Mouse (Mus musculus): Measurements from ENCODE around the gene Polr3f. TPM values are rescaled to one million over a fixed set of nuclear protein-coding genes. Genes with fewer than 3 reads are reported as not detected.
A peak's percentile ranks its signal among the peaks of the same experiment; 100 is the strongest.

The Polr3f gene
- polyA plus RNA-seq, 1 experiment from 2014 or later, result 20.8 TPM

GRCm38 (mm10) chr2:144550529-144550928 is 23.0 kb downstream of the Polr3f start, which contains the start of gene Rbbp9:
Gene Rbbp9 (minus strand): TSS chr2:144550869.
- Histone ChIP-seq H3K4me2 (peak within 1 kb of the TSS; percentile 66), H3K4me1 (ENCODE audit: control insufficient read depth, insufficient read depth, low read length) (peaks cover 2% of the 10 kb centered on the region; the same call in 1 of the 2 replicates), H3K9ac (ENCODE audit: low read depth, low read length) (peak within 1 kb of the TSS; percentile 88), H3K36me3 (ENCODE audit: control insufficient read depth, insufficient read depth, low read length) (no peaks in the 10 kb centered on the region; the same call in 1 of the 2 replicates), H3K4me3 (ENCODE audit: low read depth, low read length) (peak within 1 kb of the TSS; percentile 74), H3K27me3 (ENCODE audit: control insufficient read depth, insufficient read depth, low read length) (no peaks in the 10 kb centered on the region), H3K27ac (ENCODE audit: low read depth, low read length) (no peak within 1 kb of the TSS; the same call in 1 of the 2 replicates), H3K9me3 (replicated peaks; ENCODE audit: control insufficient read depth, low read length) (no peaks in the 10 kb centered on the region)
- ATAC-seq (replicated peaks; ENCODE audit: insufficient number of reproducible peaks, low FRiP score, low TSS enrichment), result peak; percentile 88
- WGBS (ENCODE audit: insufficient replicate concordance), result under 1% methylated on average over 17 of the region's 17 CpGs

GRCm38 (mm10) chr2:144553905-144554304 is 26.4 kb downstream of the Polr3f start:
- ATAC-seq (replicated peaks; ENCODE audit: insufficient number of reproducible peaks, low FRiP score, low TSS enrichment), result no peak
- WGBS (ENCODE audit: insufficient replicate concordance), result 89% methylated on average over 3 of the region's 3 CpGs
- no peaks in the 10 kb centered on the region for H3K27me3 ChIP-seq (ENCODE audit: control insufficient read depth, insufficient read depth, low read length)

GRCm38 (mm10) chr2:144555286-144555819 is 27.8 kb downstream of the Polr3f start:
- H3K9me3 ChIP-seq (replicated peaks; ENCODE audit: control insufficient read depth, low read length), result no peaks in the 10 kb centered on the region
- no peaks in the 10 kb centered on the region; the same call in 1 of the 2 replicates for H3K36me3 ChIP-seq (ENCODE audit: control insufficient read depth, insufficient read depth, low read length)
- peaks cover 6% of the 10 kb centered on the region; the same call in 1 of the 2 replicates for H3K4me1 ChIP-seq (ENCODE audit: control insufficient read depth, insufficient read depth, low read length)
- no peak for ATAC-seq (replicated peaks; ENCODE audit: insufficient number of reproducible peaks, low FRiP score, low TSS enrichment)
- 2% methylated on average over 14 of the region's 14 CpGs for WGBS (ENCODE audit: insufficient replicate concordance)
- peak overlapping the region; percentile 95 for H3K27ac ChIP-seq (ENCODE audit: low read depth, low read length)
- no peaks in the 10 kb centered on the region for H3K27me3 ChIP-seq (ENCODE audit: control insufficient read depth, insufficient read depth, low read length)
- H3K4me3 ChIP-seq (ENCODE audit: low read depth, low read length), result peak overlapping the region; percentile 86
- peak overlapping the region; percentile 87 for H3K9ac ChIP-seq (ENCODE audit: low read depth, low read length)
- peak overlapping the region; percentile 69 for H3K4me2 ChIP-seq

More at GRCm38 (mm10) chr2:144553905-144554304, 26.4 kb downstream of the Polr3f start:
- Histone ChIP-seq H3K4me3 (ENCODE audit: low read depth, low read length) (no peak overlapping the region), H3K9ac (ENCODE audit: low read depth, low read length) (no peak overlapping the region), H3K27ac (ENCODE audit: low read depth, low read length) (no peak overlapping the region), H3K4me1 (ENCODE audit: control insufficient read depth, insufficient read depth, low read length) (peaks cover 6% of the 10 kb centered on the region; the same call in 1 of the 2 replicates), H3K36me3 (ENCODE audit: control insufficient read depth, insufficient read depth, low read length) (no peaks in the 10 kb centered on the region), H3K4me2 (no peak overlapping the region), H3K9me3 (replicated peaks; ENCODE audit: control insufficient read depth, low read length) (no peaks in the 10 kb centered on the region)

GRCm38 (mm10) chr2:144555820-144556552 is 28.5 kb downstream of the Polr3f start, which contains the start of gene Sec23b:
Gene Sec23b (plus strand): TSS chr2:144556229.
- Histone ChIP-seq H3K4me1 (ENCODE audit: control insufficient read depth, insufficient read depth, low read length) (peaks cover 6% of the 10 kb centered on the region; the same call in 1 of the 2 replicates), H3K9ac (ENCODE audit: low read depth, low read length) (peak within 1 kb of the TSS; percentile 87), H3K27me3 (ENCODE audit: control insufficient read depth, insufficient read depth, low read length) (no peaks in the 10 kb centered on the region), H3K4me3 (ENCODE audit: low read depth, low read length) (peak within 1 kb of the TSS; percentile 86), H3K4me2 (peak within 1 kb of the TSS; percentile 76), H3K27ac (ENCODE audit: low read depth, low read length) (peak within 1 kb of the TSS; percentile 95), H3K9me3 (replicated peaks; ENCODE audit: control insufficient read depth, low read length) (no peaks in the 10 kb centered on the region), H3K36me3 (ENCODE audit: control insufficient read depth, insufficient read depth, low read length) (no peaks in the 10 kb centered on the region; the same call in 1 of the 2 replicates)
- ATAC-seq (replicated peaks; ENCODE audit: insufficient number of reproducible peaks, low FRiP score, low TSS enrichment), result peak; percentile 97
- WGBS (ENCODE audit: insufficient replicate concordance), result under 1% methylated on average over 44 of the region's 44 CpGs

- WGBS (ENCODE audit: insufficient replicate concordance), result 75% methylated on average over 4 of the region's 4 CpGs
- Histone ChIP-seq H3K4me3 (ENCODE audit: low read depth, low read length) (no peak overlapping the region), H3K27ac (ENCODE audit: low read depth, low read length) (no peak overlapping the region), H3K4me2 (no peak overlapping the region), H3K9me3 (replicated peaks; ENCODE audit: control insufficient read depth, low read length) (no peaks in the 10 kb centered on the region), H3K4me1 (ENCODE audit: control insufficient read depth, insufficient read depth, low read length) (no peaks in the 10 kb centered on the region), H3K27me3 (ENCODE audit: control insufficient read depth, insufficient read depth, low read length) (no peaks in the 10 kb centered on the region), H3K36me3 (ENCODE audit: control insufficient read depth, insufficient read depth, low read length) (peaks cover 35% of the 10 kb centered on the region), H3K9ac (ENCODE audit: low read depth, low read length) (no peak overlapping the region)
- ATAC-seq (replicated peaks; ENCODE audit: insufficient number of reproducible peaks, low FRiP score, low TSS enrichment), result no peak
These were observed 61.2 kb downstream of the Polr3f start for GRCm38 (mm10) chr2:144588723-144589122.

Other genes starting within 250 kb of the Polr3f start
- gene Ovol2, start 195.6 kb upstream of the Polr3f start, polyA plus RNA-seq (2014; fragmentation: Nextera tagmentation; extraction: Ambion mirVana), result 0.10 TPM in 1 of 2 replicates, not detected in the other
- 25.0 and 30.8 TPM in 2 replicates for gene Kat14, start 158.7 kb upstream of the Polr3f start, polyA plus RNA-seq (2014; fragmentation: Nextera tagmentation; extraction: Ambion mirVana)
- 2.3 TPM in 1 of 2 replicates, not detected in the other for gene Pet117, start 158.7 kb upstream of the Polr3f start, polyA plus RNA-seq (2014; fragmentation: Nextera tagmentation; extraction: Ambion mirVana)
- 0.63 and 0.77 TPM in 2 replicates for gene Dzank1, start 304 bp upstream of the Polr3f start, polyA plus RNA-seq (2014; fragmentation: Nextera tagmentation; extraction: Ambion mirVana)
- 41.5 and 44.9 TPM in 2 replicates for gene Rbbp9, start 23.2 kb downstream of the Polr3f start, polyA plus RNA-seq (2014; fragmentation: Nextera tagmentation; extraction: Ambion mirVana)
- 51.4 and 55.2 TPM in 2 replicates for gene Sec23b, start 28.5 kb downstream of the Polr3f start, polyA plus RNA-seq (2014; fragmentation: Nextera tagmentation; extraction: Ambion mirVana)
- 48.5 and 55.0 TPM in 2 replicates for gene Smim26, start 66.3 kb downstream of the Polr3f start, polyA plus RNA-seq (2014; fragmentation: Nextera tagmentation; extraction: Ambion mirVana)
- gene Dtd1, start 72.2 kb downstream of the Polr3f start, polyA plus RNA-seq (2014; fragmentation: Nextera tagmentation; extraction: Ambion mirVana), result 26.7 and 30.7 TPM in 2 replicates

All from heart, embryonic 11.5 days (tissue).